Mouse (Mus musculus) retina, adult 2 months (tissue): ENCODE data around the gene Camk1d.
"Not testable (repeated sequence)": the region's sequence is repeated elsewhere in the genome, so short reads cannot be mapped to it uniquely, and the experiment has no call there.

Experiments used
- DNase-seq: peaks from one replicate; pipeline ENCODE4 v3.0.0-alpha.2; 2012; ENCODE audit warnings: low read depth, low spot score

Gene Camk1d

GRCm38 (mm10) chr2:5398505-5398904 is 315.8 kb downstream of the Camk1d start:
- DNase-seq: no peak

- DNase-seq: no peak
These were observed 316.3 kb downstream of the Camk1d start for GRCm38 (mm10) chr2:5398043-5398442.

GRCm38 (mm10) chr2:5397468-5397867 is 316.8 kb downstream of the Camk1d start:
- DNase-seq: no peak

- DNase-seq: no peak
These were observed 317.9 kb downstream of the Camk1d start for GRCm38 (mm10) chr2:5396415-5396814.

- DNase-seq: no peak
These were observed 318.4 kb downstream of the Camk1d start for GRCm38 (mm10) chr2:5395873-5396272.

GRCm38 (mm10) chr2:5392921-5393320 is 321.4 kb downstream of the Camk1d start:
- DNase-seq: no peak

- DNase-seq: no peak
These were observed 321.8 kb downstream of the Camk1d start for GRCm38 (mm10) chr2:5392470-5392869.

- DNase-seq: no peak
These were observed 325.9 kb downstream of the Camk1d start for GRCm38 (mm10) chr2:5388381-5388780.

GRCm38 (mm10) chr2:5381712-5382710 is 332.3 kb downstream of the Camk1d start:
- DNase-seq: peak; percentile 39

GRCm38 (mm10) chr2:5380973-5381372 is 333.3 kb downstream of the Camk1d start:
- no peak for DNase-seq

- not testable (repeated sequence) for DNase-seq
These were observed 335.4 kb downstream of the Camk1d start for GRCm38 (mm10) chr2:5378922-5379321.

GRCm38 (mm10) chr2:5378066-5378672 is 336.1 kb downstream of the Camk1d start:
- no peak for DNase-seq

GRCm38 (mm10) chr2:5372886-5373429 is 341.4 kb downstream of the Camk1d start:
- DNase-seq: no peak

- no peak for DNase-seq
These were observed 343.0 kb downstream of the Camk1d start for GRCm38 (mm10) chr2:5371316-5371715.

- DNase-seq: no peak
These were observed 343.7 kb downstream of the Camk1d start for GRCm38 (mm10) chr2:5370591-5370990.

- DNase-seq: no peak
These were observed 350.5 kb downstream of the Camk1d start for GRCm38 (mm10) chr2:5363836-5364235.

GRCm38 (mm10) chr2:5358049-5358448 is 356.3 kb downstream of the Camk1d start:
- DNase-seq: no peak

GRCm38 (mm10) chr2:5357056-5357455 is 357.3 kb downstream of the Camk1d start:
- no peak for DNase-seq

- DNase-seq: no peak
These were observed 361.3 kb downstream of the Camk1d start for GRCm38 (mm10) chr2:5352821-5353522.

GRCm38 (mm10) chr2:5345344-5345743 is 369.0 kb downstream of the Camk1d start:
- DNase-seq: no peak

GRCm38 (mm10) chr2:5327533-5328250 is 386.6 kb downstream of the Camk1d start:
- no peak for DNase-seq
